Mouse (Mus musculus): ENCODE measurements around the gene Tbc1d22b. TPM values are rescaled to one million over a fixed set of nuclear protein-coding genes. Genes with fewer than 3 reads are reported as not detected.

Gene Tbc1d22b
- total and polyA plus RNA-seq, 2 experiments: 1.2 to 4.1 TPM

DNA sequence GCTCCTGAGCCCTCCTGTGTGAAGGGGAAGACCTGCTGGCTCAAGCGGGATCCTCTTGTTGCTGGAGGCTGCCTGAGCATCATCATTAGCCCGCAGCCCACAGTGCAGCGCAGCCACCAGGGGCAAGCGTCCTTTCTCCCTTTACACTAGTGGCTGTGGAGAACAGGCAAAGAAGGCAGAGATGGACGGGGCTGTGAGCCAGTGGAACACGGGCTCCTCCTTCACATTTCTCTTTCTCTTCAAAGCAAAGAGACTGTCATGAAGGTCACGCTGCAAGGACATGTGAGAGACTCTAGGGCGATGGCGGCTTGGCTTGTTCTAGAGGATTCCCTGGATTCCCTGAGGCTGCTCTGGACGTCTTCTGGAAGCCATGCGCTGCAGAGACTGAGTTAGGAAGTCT, 91.4 kb downstream of the Tbc1d22b start:
- no peak overlapping the region for H3K27ac ChIP-seq (replicated peaks; ENCODE audit: insufficient read depth, low read depth, low read length)
- TF ChIP-seq POLR2A (IDR thresholded peaks at IDR 0.05; ENCODE audit: extremely low read depth, insufficient read depth, low read length) (no peak), CTCF (IDR thresholded peaks at IDR 0.05; ENCODE audit: low read depth, low read length) (no peak)
- no peaks in the 10 kb centered on the region for H3K27me3 ChIP-seq (ENCODE audit: control insufficient read depth, insufficient read depth, low read length)
- WGBS: 95% methylated on average over 11 of the region's 11 CpGs
- no peaks in the 10 kb centered on the region for H3K79me2 ChIP-seq (ENCODE audit: control insufficient read depth, insufficient read depth, low read length)
- DNase-seq (ENCODE audit: extremely low read depth, low read depth, low spot score): no peak
- H3K36me3 ChIP-seq (ENCODE audit: control insufficient read depth, insufficient read depth, low read length): peaks cover 14% of the 10 kb centered on the region
- no peaks in the 10 kb centered on the region for H3K4me1 ChIP-seq (ENCODE audit: control insufficient read depth, insufficient read depth, low read length)
- no peak overlapping the region for H3K4me3 ChIP-seq (ENCODE audit: insufficient read depth, low read depth, low read length)
- H3K9ac ChIP-seq (ENCODE audit: low read depth, low read length): no peak overlapping the region

DNA sequence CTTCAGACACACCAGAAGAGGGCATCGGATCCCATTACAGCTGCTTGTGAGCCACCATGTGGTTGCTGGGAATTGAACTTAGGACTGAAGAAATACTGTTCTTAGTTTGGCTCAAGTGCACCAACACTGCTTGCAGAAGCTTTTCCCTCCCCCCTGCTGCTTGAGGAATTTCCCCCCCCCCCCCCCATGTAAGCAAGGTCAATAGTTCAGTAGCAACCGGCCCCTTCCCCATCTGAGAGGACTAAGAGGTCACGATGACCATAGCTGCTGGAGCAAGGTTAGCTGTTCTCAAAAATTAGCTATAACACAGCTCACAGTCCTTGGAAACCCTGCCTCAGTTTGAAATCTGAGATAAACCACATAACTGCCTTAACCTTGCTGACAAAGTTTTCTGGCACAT, 92.6 kb downstream of the Tbc1d22b start:
- H3K9ac ChIP-seq (ENCODE audit: low read depth, low read length): no peak overlapping the region
- TF ChIP-seq POLR2A (IDR thresholded peaks at IDR 0.05; ENCODE audit: extremely low read depth, insufficient read depth, low read length) (no peak), CTCF (IDR thresholded peaks at IDR 0.05; ENCODE audit: low read depth, low read length) (no peak)
- DNase-seq (ENCODE audit: extremely low read depth, low read depth, low spot score): no peak
- peaks cover 10% of the 10 kb centered on the region for H3K36me3 ChIP-seq (ENCODE audit: control insufficient read depth, insufficient read depth, low read length)
- no peak overlapping the region for H3K4me3 ChIP-seq (ENCODE audit: insufficient read depth, low read depth, low read length)
- WGBS: 89% methylated on average over 3 of the region's 3 CpGs
- no peaks in the 10 kb centered on the region for H3K79me2 ChIP-seq (ENCODE audit: control insufficient read depth, insufficient read depth, low read length)
- no peaks in the 10 kb centered on the region for H3K27me3 ChIP-seq (ENCODE audit: control insufficient read depth, insufficient read depth, low read length)
- no peak overlapping the region for H3K27ac ChIP-seq (replicated peaks; ENCODE audit: insufficient read depth, low read depth, low read length)
- H3K4me1 ChIP-seq (ENCODE audit: control insufficient read depth, insufficient read depth, low read length): no peaks in the 10 kb centered on the region

Other genes with a start within 250 kb of the Tbc1d22b start
- gene Pi16, start 232.1 kb upstream of the Tbc1d22b start, total RNA-seq (2014; rRNA removed): 0.13 and 0.28 TPM in 2 replicates
- gene Pi16, start 232.1 kb upstream of the Tbc1d22b start, polyA plus RNA-seq (2012; rRNA removed): 0.07 and 0.10 TPM in 2 replicates
- 82.7 and 93.8 TPM in 2 replicates for gene Mtch1, start 201.9 kb upstream of the Tbc1d22b start, total RNA-seq (2014; rRNA removed)
- 136 and 143 TPM in 2 replicates for gene Mtch1, start 201.9 kb upstream of the Tbc1d22b start, polyA plus RNA-seq (2012; rRNA removed)
- 7.6 and 8.9 TPM in 2 replicates for gene Fgd2, start 188.9 kb upstream of the Tbc1d22b start, total RNA-seq (2014; rRNA removed)
- 4.0 and 8.8 TPM in 2 replicates for gene Fgd2, start 188.9 kb upstream of the Tbc1d22b start, polyA plus RNA-seq (2012; rRNA removed)
- gene Pim1, start 59.0 kb upstream of the Tbc1d22b start, total RNA-seq (2014; rRNA removed): 8.9 and 9.5 TPM in 2 replicates
- gene Pim1, start 59.0 kb upstream of the Tbc1d22b start, polyA plus RNA-seq (2012; rRNA removed): 16.0 and 16.4 TPM in 2 replicates
- gene Gm17657, start 147 bp upstream of the Tbc1d22b start, total RNA-seq (2014; rRNA removed): not detected in 2 replicates
- gene Gm17657, start 147 bp upstream of the Tbc1d22b start, polyA plus RNA-seq (2012; rRNA removed): not detected in 2 replicates
- gene Tmem217, start 2.6 kb downstream of the Tbc1d22b start, total RNA-seq (2014; rRNA removed): not detected in 2 replicates
- not detected in 2 replicates for gene Tmem217, start 2.6 kb downstream of the Tbc1d22b start, polyA plus RNA-seq (2012; rRNA removed)
- 8.8 and 9.3 TPM in 2 replicates for gene Rnf8, start 65.0 kb downstream of the Tbc1d22b start, total RNA-seq (2014; rRNA removed)
- 14.6 and 15.2 TPM in 2 replicates for gene Rnf8, start 65.0 kb downstream of the Tbc1d22b start, polyA plus RNA-seq (2012; rRNA removed)
- gene Gm28043, start 65.1 kb downstream of the Tbc1d22b start, total RNA-seq (2014; rRNA removed): 1.9 TPM in 2 replicates
- gene Gm28043, start 65.1 kb downstream of the Tbc1d22b start, polyA plus RNA-seq (2012; rRNA removed): 0.60 and 0.66 TPM in 2 replicates
- gene Cmtr1, start 110.8 kb downstream of the Tbc1d22b start, total RNA-seq (2014; rRNA removed): 25.7 and 27.7 TPM in 2 replicates
- gene Cmtr1, start 110.8 kb downstream of the Tbc1d22b start, polyA plus RNA-seq (2012; rRNA removed): 19.3 and 23.4 TPM in 2 replicates
- 5.5 and 5.8 TPM in 2 replicates for gene Ccdc167, start 167.3 kb downstream of the Tbc1d22b start, total RNA-seq (2014; rRNA removed)
- 2.3 and 4.2 TPM in 2 replicates for gene Ccdc167, start 167.3 kb downstream of the Tbc1d22b start, polyA plus RNA-seq (2012; rRNA removed)